Mouse (Mus musculus) cerebellum, adult 8-10 months (tissue): ENCODE measurements around the gene Arfgef3.
"Not testable (repeated sequence)": the region's sequence is repeated elsewhere in the genome, so short reads cannot be mapped to it uniquely, and the experiment has no call there.

ENCODE experiments used
- DNase-seq: peaks from one replicate; pipeline ENCODE4 v3.0.0; 2022

Gene Arfgef3

DNA sequence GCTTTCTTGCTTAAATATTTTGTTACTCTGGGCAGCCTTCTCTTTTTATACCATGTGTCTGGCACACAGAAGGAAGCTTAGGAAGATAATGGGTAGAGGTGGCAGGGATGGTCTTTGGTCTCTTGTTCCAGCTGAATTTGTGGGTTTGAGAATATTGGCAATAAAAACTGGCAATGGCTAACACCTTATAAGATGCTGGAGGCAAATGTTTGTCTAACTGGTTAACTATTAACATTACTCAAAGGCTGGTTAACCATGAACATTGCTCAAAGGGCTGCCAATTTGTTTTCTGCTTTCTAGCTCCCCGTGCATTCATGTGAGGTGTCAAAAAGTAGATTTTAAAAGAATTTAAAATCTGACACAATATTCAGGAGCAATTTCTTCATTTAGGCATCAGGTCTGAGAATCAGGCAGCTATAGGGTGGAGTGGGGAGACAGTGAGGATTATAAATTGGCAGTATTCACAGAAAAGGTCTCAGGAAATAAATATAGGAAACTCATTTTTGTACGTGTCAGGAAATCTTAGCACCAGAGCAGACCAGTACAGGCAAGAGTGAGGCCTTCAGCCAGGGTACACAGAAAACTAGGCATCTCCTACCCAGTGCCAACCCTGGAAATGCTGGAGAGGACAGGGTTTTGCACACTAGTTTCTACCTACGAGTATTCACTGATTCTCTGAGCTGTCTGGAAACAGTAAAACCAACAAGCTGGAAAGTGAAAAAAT lies 62.9 kb downstream of the Arfgef3 start:
- DNase-seq = no peak

DNA sequence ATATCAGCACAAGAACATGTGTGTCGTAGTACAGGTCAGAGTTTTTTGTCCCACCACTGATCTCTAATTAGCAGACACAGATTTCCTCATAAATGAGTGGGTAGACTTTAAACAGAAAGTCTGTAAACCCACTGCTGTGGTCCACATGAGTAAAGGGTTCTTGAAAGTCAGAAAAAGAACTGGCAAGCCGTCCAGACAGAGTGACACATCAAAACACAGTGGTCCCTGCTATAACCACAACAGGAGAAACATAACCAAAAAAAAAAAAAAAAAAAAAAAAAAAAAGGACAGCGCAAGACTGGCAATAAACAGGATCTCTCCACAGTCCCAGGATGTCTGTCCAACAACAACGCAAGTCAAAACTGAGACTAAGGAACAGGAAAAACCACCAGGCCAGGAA lies 64.9 kb downstream of the Arfgef3 start:
- DNase-seq = no peak

DNA sequence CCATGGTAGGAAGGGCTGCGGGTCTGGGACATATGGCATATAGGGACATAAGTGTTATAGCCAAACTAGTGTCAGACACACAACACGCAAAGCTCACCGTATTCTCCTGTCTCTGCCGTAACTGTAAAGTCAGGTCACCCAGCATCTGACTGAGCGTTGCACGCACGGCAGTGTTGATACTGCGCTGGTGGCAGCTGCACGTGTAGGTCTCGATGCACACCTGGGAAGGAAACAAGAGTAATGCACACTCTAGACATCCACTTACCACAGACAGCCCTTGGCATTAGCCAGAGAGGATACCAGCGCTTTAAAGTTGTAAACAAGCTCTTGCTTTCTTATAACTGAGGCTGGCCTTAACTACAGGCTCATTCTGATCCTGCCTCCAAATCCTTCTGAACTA lies 79.0 kb downstream of the Arfgef3 start:
- DNase-seq = no peak

DNA sequence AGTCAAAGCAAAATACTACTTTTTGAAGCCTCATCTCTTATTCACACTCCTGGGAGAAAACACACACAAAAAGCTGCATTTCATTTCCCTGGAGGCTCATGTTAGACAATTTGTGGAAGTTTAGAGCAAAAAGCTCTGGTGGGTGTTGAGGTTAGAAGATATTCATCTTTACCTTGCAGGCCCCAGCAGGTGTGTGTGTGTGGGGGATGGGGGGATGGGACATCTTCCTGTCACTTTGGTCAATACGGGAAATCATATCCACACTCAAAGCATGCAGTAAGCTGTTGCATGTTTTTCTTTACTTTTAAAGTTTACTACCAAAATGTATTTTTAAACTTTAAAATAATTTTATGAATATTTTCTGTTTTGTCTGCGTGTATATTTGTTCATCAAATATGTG lies 79.7 kb downstream of the Arfgef3 start:
- no peak for DNase-seq

GRCm38 (mm10) chr10:18661606-18662220 lies 82.0 kb downstream of the Arfgef3 start:
- no peak for DNase-seq

- no peak for DNase-seq
Observed at GRCm38 (mm10) chr10:18660998-18661397, 82.8 kb downstream of the Arfgef3 start.

DNA sequence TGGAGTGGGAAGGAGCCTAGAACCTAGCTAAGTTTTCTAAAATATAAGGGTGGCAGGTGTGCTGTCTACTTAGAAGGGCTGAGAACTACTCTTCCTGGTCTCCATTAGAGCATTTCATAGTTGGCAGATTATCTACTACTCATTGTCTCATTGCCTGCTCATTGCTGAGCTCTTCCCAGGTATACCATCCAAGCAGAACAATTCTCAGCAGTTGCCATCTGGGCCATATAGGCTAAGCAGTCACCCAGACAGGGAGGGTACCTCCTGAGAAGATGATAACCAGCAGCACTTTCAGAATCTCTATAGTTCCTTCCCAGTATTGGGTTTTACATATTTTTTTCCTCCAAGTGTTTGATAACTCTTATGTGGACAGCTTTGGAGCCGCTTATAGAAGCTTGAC lies 86.2 kb downstream of the Arfgef3 start:
- DNase-seq = no peak

DNA sequence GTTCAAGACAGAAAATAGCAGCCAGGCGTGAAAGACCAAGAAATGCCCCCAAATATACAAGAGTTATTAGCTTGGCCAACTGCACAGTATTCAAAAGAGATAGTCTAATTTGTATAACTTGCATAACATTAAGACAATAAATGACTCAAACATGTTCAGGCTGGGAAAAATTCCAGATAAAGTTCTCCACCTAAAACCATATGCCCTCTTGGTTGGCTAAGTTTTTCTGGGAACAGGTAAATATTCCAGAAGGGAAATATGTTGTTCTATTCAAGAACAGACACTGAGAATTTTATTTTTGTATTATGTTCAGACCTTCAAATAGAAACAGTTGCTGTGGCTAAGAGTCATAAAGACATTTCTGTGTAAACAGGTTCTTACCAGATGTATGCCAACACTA lies 96.7 kb downstream of the Arfgef3 start:
- DNase-seq = no peak

- DNase-seq = no peak
Observed at GRCm38 (mm10) chr10:18646035-18646434, 97.7 kb downstream of the Arfgef3 start.

GRCm38 (mm10) chr10:18644346-18644745 lies 99.4 kb downstream of the Arfgef3 start:
- DNase-seq = no peak

GRCm38 (mm10) chr10:18643506-18643905 lies 100.2 kb downstream of the Arfgef3 start:
- peak; percentile 37 for DNase-seq

- DNase-seq = no peak
Observed at GRCm38 (mm10) chr10:18642854-18643253, 100.9 kb downstream of the Arfgef3 start.

- DNase-seq = no peak
Observed at GRCm38 (mm10) chr10:18640596-18640995, 103.2 kb downstream of the Arfgef3 start.

DNA sequence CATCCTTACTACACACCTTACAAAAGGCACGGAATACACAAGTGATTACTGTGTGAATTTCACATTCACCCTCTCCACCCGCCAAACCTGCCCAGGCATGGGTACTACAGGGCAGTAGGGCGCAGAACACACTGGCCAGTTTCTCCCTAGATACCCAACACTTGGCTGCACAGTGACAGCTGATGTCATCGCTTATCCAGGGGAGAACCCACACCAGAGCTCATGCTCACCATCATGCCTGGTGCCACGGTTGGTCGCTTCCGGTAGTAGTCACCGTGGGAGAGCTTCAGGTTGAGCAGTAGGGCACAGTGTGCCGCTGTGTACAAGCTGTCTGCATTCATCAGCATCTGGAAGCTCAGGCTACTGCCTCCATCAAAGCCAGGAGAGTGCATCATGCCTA lies 108.3 kb downstream of the Arfgef3 start:
- DNase-seq = no peak

DNA sequence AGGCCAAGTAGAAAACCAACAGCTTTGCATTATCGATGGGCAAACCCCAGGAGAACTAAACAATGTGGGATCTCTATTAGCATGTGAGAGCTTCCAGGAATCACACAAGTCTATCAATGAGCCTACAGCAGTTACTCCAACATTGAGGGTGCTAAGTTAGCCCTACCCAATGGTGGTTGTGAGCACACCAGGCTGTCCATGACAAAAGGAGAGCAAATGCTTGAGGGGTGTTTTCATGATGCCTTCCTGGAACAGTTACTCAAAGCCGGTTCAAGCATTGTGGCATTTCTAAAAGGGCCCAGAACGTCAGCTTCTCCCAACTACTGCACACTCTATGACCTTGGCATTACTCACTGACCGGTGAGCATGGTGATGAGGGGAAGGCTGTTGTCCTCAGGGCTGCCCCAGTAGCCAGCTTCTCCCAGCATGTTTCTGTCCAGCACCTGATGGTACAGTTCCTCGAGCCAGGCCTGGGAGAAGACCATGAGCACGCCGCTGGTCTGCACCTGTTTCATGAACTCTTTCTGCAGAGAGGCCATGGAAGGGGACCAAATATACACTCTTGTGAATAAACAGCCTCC lies 109.3 kb downstream of the Arfgef3 start:
- DNase-seq = peak; percentile 29

DNA sequence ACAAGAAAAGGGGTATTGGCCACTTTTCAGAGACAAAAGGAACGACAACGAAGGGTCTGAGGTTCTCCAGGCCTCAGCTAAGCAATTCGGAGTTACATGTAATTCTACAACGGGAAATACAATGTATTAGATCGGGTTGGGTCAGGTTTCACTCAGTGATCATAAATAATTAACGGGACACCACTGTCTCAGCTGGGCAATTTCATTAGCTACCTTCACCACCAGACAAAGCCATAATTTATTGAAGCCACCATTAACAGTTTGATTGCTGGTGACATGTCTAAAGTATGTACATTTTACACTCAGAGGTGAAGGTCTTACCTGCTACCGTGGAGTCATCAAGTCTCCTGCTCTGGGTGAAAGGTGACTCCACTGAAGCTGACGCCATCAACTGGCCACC lies 113.3 kb downstream of the Arfgef3 start:
- DNase-seq = no peak

DNA sequence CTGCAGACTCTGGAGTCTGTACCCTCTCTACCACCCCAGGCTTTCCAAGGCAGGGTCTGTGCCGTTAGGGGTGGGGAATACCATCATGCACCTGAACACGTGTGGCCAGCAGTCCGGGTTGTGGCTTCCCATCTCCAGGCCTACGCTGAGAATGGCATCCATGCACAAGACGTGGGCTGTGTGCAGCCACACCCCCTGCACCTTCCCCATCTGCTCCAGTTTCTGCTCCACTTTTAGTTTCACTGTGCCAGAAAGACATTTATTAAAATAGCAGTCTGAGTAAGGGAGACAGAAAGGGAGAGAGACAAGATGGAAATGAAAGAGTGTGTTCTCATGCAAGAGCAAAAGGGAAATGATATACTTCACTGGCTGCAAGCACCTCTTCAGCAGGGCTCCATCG lies 116.2 kb downstream of the Arfgef3 start:
- DNase-seq = no peak

- DNase-seq = no peak
Observed at GRCm38 (mm10) chr10:18612796-18613195, 131.0 kb downstream of the Arfgef3 start.

DNA sequence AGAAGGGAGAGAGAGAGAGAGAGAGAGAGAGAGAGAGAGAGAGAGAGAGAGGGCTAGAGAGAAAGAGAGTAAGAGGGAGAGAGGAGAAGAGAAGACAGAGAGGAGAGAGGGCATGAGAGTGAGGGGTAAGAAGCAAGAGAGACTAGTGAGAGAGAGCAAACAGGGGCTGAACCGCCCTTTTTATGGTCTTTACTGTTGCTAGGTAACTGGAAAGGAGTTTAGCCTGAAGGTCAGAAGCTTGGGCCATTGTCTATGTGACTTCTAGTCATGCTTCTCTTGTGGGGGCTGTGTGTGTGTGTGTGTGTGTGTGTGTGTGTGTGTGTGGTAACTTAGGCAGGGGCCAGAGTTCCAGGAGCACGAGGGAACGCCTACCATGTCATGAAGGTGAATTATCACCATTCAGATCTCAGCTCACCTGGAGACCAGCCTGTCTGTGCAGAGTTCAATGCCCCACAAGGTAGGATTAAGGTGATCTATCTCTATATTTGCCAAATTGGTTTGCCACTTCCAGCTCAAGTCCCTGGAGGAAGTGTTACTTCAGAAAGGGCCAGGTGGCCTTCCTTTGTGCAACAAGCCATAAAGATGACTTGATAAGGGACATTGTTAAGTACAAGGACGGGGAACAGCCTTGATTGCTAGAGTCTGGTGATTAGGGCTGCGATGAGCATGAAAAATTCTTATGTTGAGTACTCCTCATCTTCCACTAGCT lies 138.8 kb downstream of the Arfgef3 start:
- DNase-seq = not testable (repeated sequence)

- DNase-seq = peak; percentile 66
Observed at GRCm38 (mm10) chr10:18602030-18602429, 141.7 kb downstream of the Arfgef3 start.

DNA sequence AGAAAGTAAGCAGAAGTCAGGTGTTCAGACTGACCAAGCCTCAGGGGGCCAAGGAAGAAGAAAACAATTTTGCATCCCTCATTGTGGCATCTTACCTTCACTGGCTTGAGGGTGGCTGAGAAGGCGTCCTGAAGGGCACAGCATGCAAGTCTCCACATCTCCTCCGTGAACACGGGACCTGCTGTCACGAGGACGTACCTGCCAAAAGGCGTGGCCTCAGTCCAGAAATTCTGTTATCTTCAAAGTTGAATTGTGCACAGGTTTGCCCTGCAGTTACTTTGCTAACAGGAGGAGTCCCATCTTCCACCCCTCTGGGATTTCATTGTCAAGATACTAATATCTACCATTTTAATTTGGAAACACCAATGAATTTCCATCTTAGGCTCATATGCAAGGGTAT lies 146.1 kb downstream of the Arfgef3 start:
- DNase-seq = no peak

DNA sequence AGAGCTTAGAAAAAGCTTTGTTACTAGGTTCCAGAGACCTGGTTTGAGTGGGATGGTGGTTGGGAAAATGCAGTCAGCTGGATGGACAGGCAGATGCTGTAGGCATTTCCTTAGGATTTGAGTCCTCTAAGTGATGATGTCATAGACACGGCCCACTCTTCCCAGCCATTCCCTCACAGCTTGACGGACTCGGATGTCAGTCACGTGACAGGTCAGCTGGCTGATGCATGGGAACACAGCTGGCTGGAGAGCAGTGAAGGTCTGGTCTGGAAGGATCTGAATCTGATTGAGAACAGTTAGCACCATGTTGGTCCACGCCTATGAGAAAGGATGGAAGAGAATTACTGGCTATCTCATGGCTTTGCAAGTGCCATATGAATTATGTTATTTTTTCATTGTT lies 154.3 kb downstream of the Arfgef3 start:
- no peak for DNase-seq

GRCm38 (mm10) chr10:18584188-18584587 lies 159.6 kb downstream of the Arfgef3 start:
- DNase-seq = no peak

DNA sequence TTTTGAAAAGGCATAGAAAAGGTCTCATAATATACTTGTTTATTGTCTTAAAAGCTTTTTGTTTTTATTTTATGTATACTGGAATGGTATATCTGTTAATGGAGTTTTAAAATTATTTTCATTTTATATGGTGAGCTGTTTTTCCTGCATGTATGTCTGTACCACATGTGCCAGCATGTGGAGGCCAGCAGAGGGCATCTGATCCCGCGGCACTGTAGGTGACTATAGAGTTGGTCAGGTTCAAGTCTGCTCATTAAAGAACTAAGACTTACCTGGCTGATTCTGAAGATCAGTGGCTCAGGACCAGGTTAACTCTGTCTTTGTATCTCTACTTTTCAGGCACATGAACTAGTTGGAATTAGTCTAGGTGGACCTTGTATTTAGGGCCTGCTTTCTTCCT lies 171.2 kb downstream of the Arfgef3 start:
- no peak for DNase-seq
